Mouse (Mus musculus): ENCODE data around the gene Ppm1k. TPM values are rescaled to one million over a fixed set of nuclear protein-coding genes. Genes with fewer than 3 reads are reported as not detected.
"Not testable (repeated sequence)": the region's sequence is repeated elsewhere in the genome, so short reads cannot be mapped to it uniquely, and the experiment has no call there.

Gene Ppm1k
- polyA plus RNA-seq, 1 experiment from 2014 or later = 0.81 TPM

DNA sequence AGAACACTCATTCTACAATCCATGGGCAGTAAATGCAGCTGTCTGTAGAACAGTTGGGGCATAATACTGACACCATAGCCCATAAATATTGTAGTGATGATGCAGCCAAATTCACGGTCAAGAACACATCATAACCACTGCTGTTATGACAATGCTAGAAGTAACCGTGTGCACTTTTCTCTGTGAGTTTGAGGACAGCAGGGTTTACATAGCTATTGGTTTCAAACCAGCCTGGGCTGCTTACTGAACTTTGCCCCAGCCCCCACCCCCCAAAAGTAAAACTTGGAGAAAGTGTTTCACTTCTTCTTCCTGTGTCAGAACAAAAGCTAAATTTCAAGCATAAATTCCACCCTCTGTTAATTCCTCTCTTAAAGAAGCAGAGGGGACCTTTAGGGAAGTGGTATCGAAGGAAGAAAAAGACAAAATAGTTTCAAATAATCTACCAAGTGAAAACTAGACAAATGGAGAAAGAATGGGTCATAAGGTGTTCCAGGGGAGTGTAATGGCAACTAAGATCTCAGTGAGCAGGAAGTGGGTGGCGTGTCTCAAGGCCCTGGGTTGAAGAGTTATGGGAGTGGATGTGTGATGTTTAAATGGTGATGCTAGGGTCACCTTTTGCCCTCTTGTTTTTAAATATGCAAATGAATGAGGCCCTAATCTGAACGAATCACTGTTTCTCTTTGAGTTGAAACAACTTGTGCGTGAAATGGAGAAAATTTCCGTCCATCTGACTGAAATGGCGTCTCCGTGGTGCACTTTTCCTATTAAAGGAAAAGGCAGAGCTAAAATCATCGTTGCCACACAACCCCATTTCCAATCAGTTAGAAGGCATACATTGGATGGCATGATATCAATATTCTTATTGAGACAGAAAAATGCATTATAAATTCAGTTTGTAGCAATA lies 14.3 kb downstream of the Ppm1k start:
- peaks cover 10% of the 10 kb centered on the region; the same call in 1 of the 2 replicates for H3K36me3 ChIP-seq (ENCODE audit: control insufficient read depth, insufficient read depth)
- no peak overlapping the region for H3K27ac ChIP-seq (ENCODE audit: low read depth, low read length)
- no peak overlapping the region for H3K4me3 ChIP-seq (ENCODE audit: low read depth, low read length)
- no peak overlapping the region for H3K4me2 ChIP-seq (replicated peaks; ENCODE audit: low read depth)
- no peaks in the 10 kb centered on the region for H3K9me3 ChIP-seq (ENCODE audit: control insufficient read depth)
- no peaks in the 10 kb centered on the region for H3K27me3 ChIP-seq (replicated peaks; ENCODE audit: control insufficient read depth, insufficient read depth, low read length)
- no peak overlapping the region for H3K9ac ChIP-seq (ENCODE audit: low read depth, low read length)
- 86% methylated on average over 10 of the region's 10 CpGs for WGBS
- TF ChIP-seq CTCF (IDR thresholded peaks at IDR 0.05; ENCODE audit: low read depth) = no peak
- ATAC-seq = no peak
- no peaks in the 10 kb centered on the region for H3K4me1 ChIP-seq (replicated peaks; ENCODE audit: control insufficient read depth, insufficient read depth, low read length)

DNA sequence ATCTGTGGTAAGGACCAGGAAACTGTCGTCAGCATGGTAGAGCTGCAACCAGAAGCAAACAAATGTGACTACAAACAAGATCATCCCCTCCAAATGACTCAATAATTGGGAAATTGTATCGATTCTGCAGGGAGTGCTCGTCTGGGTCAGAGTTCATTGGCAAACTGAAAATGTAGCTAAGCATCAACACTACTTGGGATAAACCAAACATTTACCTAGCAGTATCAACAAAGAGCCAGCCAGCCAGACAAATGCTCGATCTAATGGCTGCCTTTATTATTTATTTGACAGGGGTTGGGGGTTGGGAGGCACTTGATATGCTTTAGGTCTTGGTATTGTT lies 21.3 kb downstream of the Ppm1k start:
- no peak overlapping the region for H3K4me2 ChIP-seq (replicated peaks; ENCODE audit: low read depth)
- H3K27ac ChIP-seq (ENCODE audit: low read depth, low read length) = no peak overlapping the region
- no peaks in the 10 kb centered on the region for H3K4me1 ChIP-seq (replicated peaks; ENCODE audit: control insufficient read depth, insufficient read depth, low read length)
- peaks cover 12% of the 10 kb centered on the region for H3K36me3 ChIP-seq (ENCODE audit: control insufficient read depth, insufficient read depth)
- no peak for ATAC-seq
- no peaks in the 10 kb centered on the region for H3K27me3 ChIP-seq (replicated peaks; ENCODE audit: control insufficient read depth, insufficient read depth, low read length)
- WGBS = 19% methylated on average over 4 of the region's 4 CpGs
- no peak overlapping the region for H3K4me3 ChIP-seq (ENCODE audit: low read depth, low read length)
- no peaks in the 10 kb centered on the region for H3K9me3 ChIP-seq (ENCODE audit: control insufficient read depth)
- TF ChIP-seq CTCF (IDR thresholded peaks at IDR 0.05; ENCODE audit: low read depth) = no peak
- no peak overlapping the region for H3K9ac ChIP-seq (ENCODE audit: low read depth, low read length)

DNA sequence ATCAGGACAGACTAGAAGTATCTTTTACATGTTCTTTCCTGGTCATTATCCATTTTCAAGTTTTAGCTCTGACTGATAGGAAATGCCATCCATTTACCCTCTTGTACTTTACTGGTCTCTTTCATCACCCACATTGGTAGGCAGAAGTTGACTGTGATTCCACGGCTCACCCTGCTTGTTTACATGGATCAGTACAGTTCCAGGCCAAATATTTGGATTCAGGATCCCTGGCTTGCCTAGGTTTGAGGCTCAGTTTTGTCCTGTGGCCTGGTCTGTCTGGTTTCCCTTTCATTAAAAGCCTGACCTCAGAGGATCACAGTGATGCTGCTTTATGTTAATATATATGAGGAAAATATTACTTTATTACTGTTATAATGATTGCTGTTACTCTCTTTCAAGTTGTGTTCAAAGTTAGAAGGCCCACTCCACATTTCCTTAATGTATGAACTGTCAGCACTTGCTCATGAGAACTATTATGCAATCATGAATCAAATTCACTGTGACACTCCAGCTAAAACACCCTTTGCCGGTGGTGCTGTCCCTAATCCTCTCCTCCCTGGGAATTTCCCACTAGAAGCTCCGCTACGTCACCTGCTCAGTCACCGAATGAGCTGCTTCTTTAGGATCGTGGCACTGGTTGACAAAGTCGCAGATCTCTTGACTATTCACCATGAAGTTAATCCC lies 21.8 kb downstream of the Ppm1k start:
- Histone ChIP-seq H3K4me2 (replicated peaks; ENCODE audit: low read depth) (no peak overlapping the region), H3K4me3 (ENCODE audit: low read depth, low read length) (no peak overlapping the region), H3K27ac (ENCODE audit: low read depth, low read length) (no peak overlapping the region), H3K36me3 (ENCODE audit: control insufficient read depth, insufficient read depth) (peaks cover 12% of the 10 kb centered on the region), H3K4me1 (replicated peaks; ENCODE audit: control insufficient read depth, insufficient read depth, low read length) (no peaks in the 10 kb centered on the region), H3K27me3 (replicated peaks; ENCODE audit: control insufficient read depth, insufficient read depth, low read length) (no peaks in the 10 kb centered on the region), H3K9ac (ENCODE audit: low read depth, low read length) (no peak overlapping the region), H3K9me3 (ENCODE audit: control insufficient read depth) (no peaks in the 10 kb centered on the region)
- TF ChIP-seq CTCF (IDR thresholded peaks at IDR 0.05; ENCODE audit: low read depth) = no peak
- ATAC-seq = no peak
- 52% methylated on average over 7 of the region's 7 CpGs for WGBS

DNA sequence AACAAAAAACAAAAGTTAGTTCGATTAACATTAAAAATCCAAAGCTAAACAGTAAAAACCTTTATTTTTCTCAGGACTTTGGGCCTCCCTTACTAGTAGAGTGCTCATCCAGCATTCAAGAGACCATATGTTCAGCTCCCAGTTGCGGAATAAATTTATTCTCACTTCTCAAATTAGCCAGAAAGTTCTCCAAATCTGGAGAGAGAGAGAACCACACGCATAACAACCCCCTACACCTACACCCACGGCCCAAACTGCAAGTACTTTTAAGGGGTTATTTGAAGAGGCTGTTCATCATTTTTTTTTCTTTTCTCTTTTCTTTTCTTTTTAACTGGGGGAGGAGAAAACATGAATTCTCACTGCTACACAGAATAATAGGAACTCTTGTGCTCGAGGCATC lies 23.4 kb downstream of the Ppm1k start:
- no peaks in the 10 kb centered on the region for H3K9me3 ChIP-seq (ENCODE audit: control insufficient read depth)
- peaks cover 12% of the 10 kb centered on the region for H3K36me3 ChIP-seq (ENCODE audit: control insufficient read depth, insufficient read depth)
- H3K4me2 ChIP-seq (replicated peaks; ENCODE audit: low read depth) = no peak overlapping the region
- TF ChIP-seq CTCF (IDR thresholded peaks at IDR 0.05; ENCODE audit: low read depth) = no peak
- H3K27ac ChIP-seq (ENCODE audit: low read depth, low read length) = no peak overlapping the region
- WGBS = 91% methylated on average over 5 of the region's 5 CpGs
- no peak for ATAC-seq
- H3K4me1 ChIP-seq (replicated peaks; ENCODE audit: control insufficient read depth, insufficient read depth, low read length) = no peaks in the 10 kb centered on the region
- H3K27me3 ChIP-seq (replicated peaks; ENCODE audit: control insufficient read depth, insufficient read depth, low read length) = no peaks in the 10 kb centered on the region
- H3K9ac ChIP-seq (ENCODE audit: low read depth, low read length) = no peak overlapping the region
- no peak overlapping the region for H3K4me3 ChIP-seq (ENCODE audit: low read depth, low read length)

DNA sequence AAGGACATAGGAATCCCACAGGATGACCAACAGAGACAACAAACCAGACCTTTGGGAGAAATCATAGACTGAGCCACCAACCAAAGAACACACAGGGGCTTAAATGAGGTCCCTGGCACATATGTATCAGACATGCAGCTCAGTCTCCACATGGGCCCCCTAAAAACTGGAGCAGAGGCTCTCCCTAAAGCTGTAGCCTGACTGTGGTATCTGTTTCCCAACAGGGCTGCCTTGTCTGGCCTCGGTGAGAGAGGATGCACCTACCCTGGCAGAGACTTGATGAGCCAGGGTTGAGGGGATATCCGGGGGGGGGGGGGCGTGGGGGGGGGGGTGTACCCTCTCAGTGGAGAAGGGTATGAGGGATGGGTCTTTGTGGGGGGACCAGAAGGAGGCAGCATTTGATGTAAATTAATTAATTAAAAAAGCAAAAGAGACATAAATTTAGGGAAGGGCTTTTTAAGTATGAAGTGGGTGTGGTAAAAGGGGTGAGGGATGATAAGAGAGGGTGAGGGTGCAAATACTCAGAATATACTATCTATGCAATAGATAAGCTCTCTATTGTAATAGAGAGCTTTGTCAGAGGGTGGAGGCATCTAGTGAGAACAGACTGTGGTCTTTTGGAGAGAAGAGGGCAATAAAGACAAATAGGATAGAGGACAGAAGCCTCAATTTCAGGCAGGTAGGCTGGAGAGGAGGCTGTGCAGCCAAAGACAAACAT lies 31.4 kb downstream of the Ppm1k start:
- H3K4me3 ChIP-seq (ENCODE audit: low read depth, low read length) = no peak overlapping the region
- 50% methylated on average over 3 of the region's 3 CpGs for WGBS
- H3K27ac ChIP-seq (ENCODE audit: low read depth, low read length) = no peak overlapping the region
- no peaks in the 10 kb centered on the region for H3K36me3 ChIP-seq (ENCODE audit: control insufficient read depth, insufficient read depth)
- no peak overlapping the region for H3K9ac ChIP-seq (ENCODE audit: low read depth, low read length)
- H3K4me2 ChIP-seq (replicated peaks; ENCODE audit: low read depth) = no peak overlapping the region
- no peak for ATAC-seq
- TF ChIP-seq CTCF (IDR thresholded peaks at IDR 0.05; ENCODE audit: low read depth) = no peak
- no peaks in the 10 kb centered on the region for H3K9me3 ChIP-seq (ENCODE audit: control insufficient read depth)
- H3K27me3 ChIP-seq (replicated peaks; ENCODE audit: control insufficient read depth, insufficient read depth, low read length) = no peaks in the 10 kb centered on the region
- H3K4me1 ChIP-seq (replicated peaks; ENCODE audit: control insufficient read depth, insufficient read depth, low read length) = no peaks in the 10 kb centered on the region

DNA sequence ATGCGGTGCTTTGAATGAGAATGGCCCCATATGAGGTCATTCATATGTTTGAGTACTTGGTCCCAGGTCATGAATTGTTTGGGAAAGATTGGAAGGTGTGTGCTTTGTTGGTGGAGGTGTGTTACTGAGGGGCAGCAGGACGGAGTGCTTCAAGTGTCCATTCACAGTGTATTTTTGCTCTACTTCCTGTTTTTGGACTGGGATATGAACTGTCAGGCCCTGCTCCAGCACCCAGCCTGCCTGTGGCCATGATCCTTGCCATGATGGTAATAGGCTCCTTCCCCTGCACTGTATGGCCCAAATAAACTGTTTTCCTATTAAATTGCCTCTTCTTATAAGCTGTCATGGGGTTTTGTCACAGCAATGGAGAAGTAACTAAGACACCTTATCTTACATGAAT lies 36.1 kb downstream of the Ppm1k start:
- ATAC-seq = no peak
- Histone ChIP-seq H3K27me3 (replicated peaks; ENCODE audit: control insufficient read depth, insufficient read depth, low read length) (no peaks in the 10 kb centered on the region), H3K4me2 (replicated peaks; ENCODE audit: low read depth) (no peak overlapping the region), H3K36me3 (ENCODE audit: control insufficient read depth, insufficient read depth) (no peaks in the 10 kb centered on the region), H3K9me3 (ENCODE audit: control insufficient read depth) (no peaks in the 10 kb centered on the region), H3K4me3 (ENCODE audit: low read depth, low read length) (no peak overlapping the region), H3K9ac (ENCODE audit: low read depth, low read length) (no peak overlapping the region), H3K27ac (ENCODE audit: low read depth, low read length) (no peak overlapping the region), H3K4me1 (replicated peaks; ENCODE audit: control insufficient read depth, insufficient read depth, low read length) (no peaks in the 10 kb centered on the region)
- WGBS = 37% methylated on average over 2 of the region's 2 CpGs
- no peak for TF ChIP-seq CTCF (IDR thresholded peaks at IDR 0.05; ENCODE audit: low read depth)

DNA sequence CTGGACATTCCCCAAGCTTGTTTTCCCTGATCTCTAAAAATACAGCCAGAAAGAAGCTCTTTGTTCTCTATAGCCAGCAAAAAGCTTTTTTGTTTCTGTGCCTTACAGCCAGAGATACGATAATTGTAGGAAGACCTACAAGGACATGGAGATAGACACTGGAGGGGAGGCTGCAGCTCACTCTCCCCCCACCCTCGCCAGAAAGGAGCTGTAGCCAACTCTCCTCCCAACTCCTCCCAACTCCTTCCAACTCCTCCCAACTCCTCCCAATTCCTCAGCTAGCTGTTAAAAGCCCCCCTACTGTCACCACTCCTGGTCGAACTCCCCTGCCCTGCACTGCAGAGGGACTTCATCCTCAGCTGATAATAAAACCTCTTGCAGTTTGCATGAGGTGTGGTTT lies 67.1 kb downstream of the Ppm1k start:
- not testable (repeated sequence) for H3K27me3 ChIP-seq (replicated peaks; ENCODE audit: control insufficient read depth, insufficient read depth, low read length); H3K9ac ChIP-seq (ENCODE audit: low read depth, low read length); H3K4me1 ChIP-seq (replicated peaks; ENCODE audit: control insufficient read depth, insufficient read depth, low read length); H3K4me3 ChIP-seq (ENCODE audit: low read depth, low read length); H3K4me2 ChIP-seq (replicated peaks; ENCODE audit: low read depth); ATAC-seq; H3K9me3 ChIP-seq (ENCODE audit: control insufficient read depth); H3K36me3 ChIP-seq (ENCODE audit: control insufficient read depth, insufficient read depth); H3K27ac ChIP-seq (ENCODE audit: low read depth, low read length)
- 25% methylated on average over 3 of the region's 3 CpGs for WGBS
